Mouse (Mus musculus) adrenal gland, adult (tissue): ENCODE measurements around the gene Il1f6.
"Not testable (repeated sequence)": the region's sequence is repeated elsewhere in the genome, so short reads cannot be mapped to it uniquely, and the experiment has no call there.

ENCODE experiments used
- DNase-seq, 2 experiments: peaks; one replicate each; pipeline ENCODE4 v3.0.0; 2022 to 2023; ENCODE audit warnings: low spot score in 1 of 2; ENCODE audit not compliant: inconsistent age in 2 of 2

Gene Il1f6

DNA sequence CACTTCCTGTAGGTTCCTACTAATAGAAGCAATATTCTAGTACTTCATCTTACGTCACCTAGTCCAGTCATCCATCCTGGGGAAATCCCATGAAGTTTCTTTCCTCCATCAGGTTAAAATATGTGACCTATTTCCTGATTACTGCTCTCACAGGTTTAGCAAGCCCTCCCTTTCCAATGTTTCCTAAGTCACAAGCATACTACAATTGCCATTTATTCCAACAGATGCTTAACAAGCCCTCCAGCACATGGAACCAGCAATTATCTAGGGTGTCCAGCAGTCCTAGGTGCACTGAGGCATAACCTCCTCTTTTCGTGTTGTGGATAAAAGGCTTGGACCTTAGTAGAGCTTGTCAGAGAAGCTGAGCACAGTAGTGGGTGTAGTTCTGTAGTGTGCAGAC, at the start of gene Il1f6:
Gene Il1f6, plus strand, starts transcription at position 301 of the 400 bp plus-strand sequence.
- DNase-seq, result no peak

DNA sequence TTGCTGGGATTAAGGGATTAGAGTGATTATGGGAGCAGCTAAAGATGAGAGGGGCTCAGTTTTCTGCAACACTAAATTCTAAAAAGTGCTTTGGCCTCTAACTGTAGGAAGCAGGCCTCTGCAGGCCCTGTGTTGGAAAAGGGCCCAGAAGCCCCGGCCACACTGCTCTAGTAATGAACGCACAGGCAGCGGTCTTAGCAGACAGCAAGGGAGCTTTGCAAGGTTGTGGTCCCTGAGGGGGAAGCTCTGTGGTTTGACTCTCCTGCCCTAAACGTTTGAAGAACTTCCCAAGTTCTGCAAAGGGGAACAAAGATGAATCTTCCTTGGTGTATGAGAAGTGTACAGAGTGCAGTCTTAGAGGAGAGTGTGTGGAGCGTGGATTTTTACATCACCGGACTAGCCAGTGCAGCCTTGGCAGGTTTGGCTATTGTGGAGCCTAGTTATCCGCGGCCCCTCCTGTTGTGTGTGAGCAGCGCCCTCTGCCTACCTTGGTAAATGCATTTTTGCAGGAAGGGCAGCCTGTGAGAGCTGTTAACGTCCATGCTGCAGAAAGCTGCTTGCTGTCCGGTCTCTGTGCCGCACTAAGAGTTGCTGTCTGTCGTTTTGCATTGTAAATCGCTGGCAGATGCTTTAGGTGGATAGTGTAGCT, 33.4 kb upstream of the Il1f6 start:
- peak; percentile 24 to 64 for DNase-seq

DNA sequence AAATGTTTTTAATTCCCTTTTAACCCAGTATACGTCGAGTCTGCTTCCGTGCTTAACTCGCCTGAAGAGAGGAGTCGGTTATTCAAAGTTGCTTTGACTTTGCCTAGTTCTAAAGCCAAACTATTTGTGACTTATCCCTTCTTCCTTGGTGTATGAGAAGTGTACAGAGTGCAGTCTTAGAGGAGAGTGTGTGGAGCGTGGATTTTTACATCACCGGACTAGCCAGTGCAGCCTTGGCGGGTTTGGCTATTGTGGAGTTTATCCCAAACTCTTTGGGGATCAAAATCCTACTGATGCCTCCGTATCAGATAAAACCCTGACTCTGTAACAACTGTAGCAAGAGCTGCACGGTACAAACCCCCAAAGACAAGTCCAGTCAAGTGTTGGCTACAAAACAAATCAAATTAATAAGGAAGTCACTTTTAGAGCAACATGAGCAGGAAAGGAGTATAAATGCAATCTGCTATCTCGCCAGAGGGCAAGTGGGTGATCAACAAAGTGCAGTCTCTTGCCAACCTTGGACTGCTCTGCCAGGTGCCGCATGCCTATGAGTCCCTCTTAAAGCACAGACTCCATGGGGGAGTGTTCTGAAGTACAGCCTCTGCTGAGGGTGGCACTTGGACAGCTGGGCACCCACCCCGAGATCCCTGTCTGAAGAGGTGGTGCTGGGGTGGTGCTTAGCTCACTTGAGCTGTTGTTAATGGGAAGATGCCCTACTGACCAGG, 32.6 kb upstream of the Il1f6 start:
- not testable (repeated sequence) for DNase-seq

DNA sequence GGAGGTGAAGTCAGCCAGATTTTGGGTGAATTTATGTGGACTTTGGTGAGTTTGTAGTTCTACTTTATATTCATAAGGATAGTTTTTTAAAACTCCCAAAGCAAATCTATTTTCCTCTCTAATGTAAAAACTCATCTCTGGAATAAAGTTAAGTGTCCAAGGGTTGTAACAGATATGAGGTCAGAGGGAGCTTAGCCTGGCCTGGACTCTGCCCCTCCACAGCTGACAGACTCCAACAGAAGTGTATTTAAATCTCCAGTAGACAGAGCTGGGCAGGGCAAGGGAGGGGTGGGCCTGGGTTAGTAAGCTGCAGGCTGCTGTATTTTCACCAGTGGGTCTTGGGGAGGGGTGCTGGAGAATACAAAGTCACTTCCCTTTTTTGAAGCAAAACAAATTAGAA, 31.1 kb upstream of the Il1f6 start:
- peak in 1 of 2 experiments; percentile 20 for DNase-seq

DNA sequence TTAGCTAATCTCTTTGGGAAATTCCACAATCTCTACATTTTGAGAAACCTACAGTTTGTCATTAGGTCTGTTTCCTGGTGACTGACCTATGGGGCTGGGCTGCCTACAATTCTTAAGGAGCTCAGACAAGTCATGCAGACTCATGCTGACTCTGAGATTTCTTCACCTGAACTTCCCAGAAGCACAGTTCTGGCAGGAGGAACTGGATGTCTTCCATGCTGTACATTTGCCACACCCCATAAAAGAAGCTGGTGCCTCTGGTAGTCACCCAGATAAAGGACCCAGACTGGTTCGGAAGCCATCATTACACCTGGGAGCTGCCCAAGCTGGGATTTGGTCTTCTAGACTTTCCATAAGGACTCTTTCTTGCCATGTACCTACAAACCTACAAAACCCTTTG, 29.0 kb upstream of the Il1f6 start, which contains the start of gene Il1f9:
Gene Il1f9, plus strand, starts transcription at position 301 of the 400 bp plus-strand sequence.
- DNase-seq, result no peak

DNA sequence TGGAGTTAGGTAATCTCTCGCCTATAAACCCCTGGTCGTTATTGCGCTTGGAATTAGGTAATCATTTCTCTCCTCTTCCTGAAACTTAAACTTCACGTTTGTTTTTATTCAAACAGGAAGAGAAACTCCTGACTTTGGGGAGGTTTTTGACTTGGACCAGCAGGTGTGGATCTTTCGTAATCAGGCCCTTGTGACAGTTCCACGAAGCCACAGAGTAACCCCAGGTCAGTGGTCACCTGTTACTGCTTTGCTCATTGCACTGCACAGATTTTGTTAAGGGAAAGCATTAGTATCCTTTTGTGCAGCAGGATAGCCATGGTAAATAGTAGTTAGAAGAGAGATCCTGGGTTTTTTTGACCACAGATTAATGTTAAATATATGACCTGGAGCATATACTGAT, 27.6 kb upstream of the Il1f6 start:
- DNase-seq, result no peak

DNA sequence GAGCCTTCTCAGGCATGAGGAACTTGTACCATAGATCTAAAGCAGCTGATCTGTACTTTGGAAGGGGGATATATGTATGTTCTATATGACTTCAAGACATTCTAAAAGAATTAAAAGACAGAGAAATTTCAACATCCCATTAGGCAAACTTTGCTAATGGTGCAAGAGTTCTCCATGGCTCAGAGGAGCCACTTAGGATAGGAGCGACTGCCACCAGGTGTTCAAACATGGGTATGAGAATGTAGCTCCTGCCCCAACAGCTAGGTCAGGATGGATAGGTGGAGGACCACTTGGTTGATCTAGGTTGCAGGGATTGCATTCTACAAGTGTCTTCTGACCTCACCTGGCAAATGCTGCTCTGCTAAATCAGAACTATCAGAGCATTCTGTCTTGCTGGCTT, 27.0 kb upstream of the Il1f6 start:
- no peak for DNase-seq

DNA sequence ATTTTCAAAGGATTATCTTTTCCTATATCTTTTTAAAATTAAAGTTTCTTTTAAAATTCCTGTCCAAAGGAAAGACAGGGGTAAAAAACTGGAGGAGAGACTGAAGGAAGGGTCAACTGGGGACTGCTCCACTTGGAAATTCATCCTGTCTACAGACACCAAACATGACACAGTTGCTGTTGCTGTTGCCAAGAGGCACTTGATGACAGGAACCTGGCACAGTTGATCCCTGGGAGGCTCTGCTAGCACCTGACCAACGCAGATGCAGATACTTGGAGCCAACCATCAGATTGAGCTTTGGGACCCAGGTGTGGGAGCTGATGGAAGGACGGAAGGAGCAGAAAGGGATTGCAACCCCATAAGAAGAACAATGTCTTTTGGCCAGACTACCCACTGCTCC, 12.0 kb downstream of the Il1f6 start:
- DNase-seq, result no peak

DNA sequence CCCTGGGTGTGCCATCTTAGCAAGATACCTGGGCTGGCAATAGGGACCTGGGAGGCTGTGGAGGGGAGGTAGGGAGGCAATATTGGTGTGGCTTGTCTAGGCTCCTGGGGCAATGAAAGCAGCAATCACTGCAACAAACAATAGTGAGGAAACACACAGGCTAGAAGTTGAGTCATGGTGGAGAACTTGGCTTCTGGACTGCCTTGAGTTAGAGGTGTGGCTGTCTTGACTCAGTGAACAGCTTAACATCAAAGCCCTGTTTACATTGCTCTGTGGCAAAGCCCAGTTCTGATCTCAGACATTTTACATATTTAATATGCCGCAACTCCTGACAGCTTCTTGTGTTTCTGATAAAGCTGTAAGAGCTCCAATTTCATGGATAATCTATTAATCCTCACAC, 52.3 kb downstream of the Il1f6 start:
- DNase-seq, result no peak

DNA sequence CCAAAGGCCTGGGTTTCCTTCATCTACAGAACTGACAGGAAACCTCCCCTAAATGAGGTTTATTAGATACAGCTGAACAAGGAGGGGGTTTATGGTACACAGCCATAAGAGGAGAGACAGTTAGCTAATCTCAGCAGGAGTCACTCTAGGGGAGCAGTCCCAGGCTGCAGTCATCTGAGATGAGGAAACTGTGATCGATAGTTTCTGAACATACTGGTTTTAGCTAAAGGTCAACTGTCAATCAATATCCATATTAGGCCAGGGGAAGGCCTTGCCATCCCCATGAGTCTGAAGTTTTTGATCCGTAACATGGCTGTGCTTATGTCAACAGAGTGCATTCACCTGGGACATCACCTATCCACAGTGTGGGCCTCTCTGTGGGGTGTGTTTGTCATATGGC, 58.4 kb downstream of the Il1f6 start:
- no peak for DNase-seq

DNA sequence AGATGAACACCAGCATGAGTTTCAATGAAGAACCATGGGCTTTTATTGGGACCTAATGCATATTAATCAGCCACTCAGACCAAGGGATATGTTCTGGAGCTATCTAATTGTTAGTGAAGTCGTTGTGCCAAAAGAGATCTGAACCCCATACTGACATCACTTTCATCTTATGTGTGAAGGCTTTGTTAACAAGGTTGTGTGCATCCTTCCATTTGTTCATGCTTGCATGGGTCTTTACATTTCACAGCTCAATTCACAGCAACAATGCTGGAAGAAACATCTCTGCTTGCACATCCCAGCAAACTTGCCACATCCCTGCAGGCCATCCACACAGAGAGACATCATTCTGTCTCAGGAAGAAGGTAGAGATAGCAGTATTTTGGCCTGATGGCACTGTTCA, 59.9 kb downstream of the Il1f6 start:
- DNase-seq, result peak in 1 of 2 experiments; percentile 8
